Mouse (Mus musculus) erythroblast, embryonic 14.5 days (primary cell): ENCODE measurements around the gene Olfr657.

Experiments
- GATA1 ChIP-seq: IDR thresholded peaks from 2 replicates; pipeline ENCODE4 v1.6.1; 2012; ENCODE audit warnings: low read length, inconsistent platforms, mixed read lengths
- TAL1 ChIP-seq: IDR thresholded peaks from 3 replicates; pipeline ENCODE4 v1.6.1; 2012; ENCODE audit warnings: low read length, inconsistent platforms, mixed read lengths

DNA sequence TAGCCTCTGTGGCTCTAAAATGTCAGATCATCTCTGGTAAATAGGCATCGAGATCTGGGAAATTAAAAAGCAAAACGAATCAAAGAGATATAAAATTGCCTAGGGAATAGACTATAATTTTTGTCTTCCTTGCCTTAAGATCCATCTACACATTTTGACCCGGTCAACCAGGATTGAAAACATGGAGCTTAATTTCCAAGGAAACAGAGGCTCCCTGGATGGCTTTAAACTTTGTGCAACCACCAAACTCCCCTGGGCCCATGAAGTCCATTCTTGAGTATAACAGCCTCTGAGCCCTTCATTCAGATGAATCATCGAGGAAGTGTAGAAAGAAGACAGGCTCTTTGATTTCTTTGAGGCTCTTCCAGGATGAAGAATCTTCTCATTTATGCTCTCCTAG, 10.9 kb upstream of the Olfr657 start, which contains the start of gene Olfr656:
- TF ChIP-seq GATA1 (no peak), TAL1 (no peak)
